Mouse (Mus musculus): Measurements from ENCODE around the gene Sla2. TPM values are rescaled to one million over a fixed set of nuclear protein-coding genes. Genes with fewer than 3 reads are reported as not detected.
A peak's percentile ranks its signal among the peaks of the same experiment; 100 is the strongest.
"Not testable (repeated sequence)": the region's sequence is repeated elsewhere in the genome, so short reads cannot be mapped to it uniquely, and the experiment has no call there.

The Sla2 gene
- total RNA-seq, 2 experiments from 2014 or later: not detected

DNA sequence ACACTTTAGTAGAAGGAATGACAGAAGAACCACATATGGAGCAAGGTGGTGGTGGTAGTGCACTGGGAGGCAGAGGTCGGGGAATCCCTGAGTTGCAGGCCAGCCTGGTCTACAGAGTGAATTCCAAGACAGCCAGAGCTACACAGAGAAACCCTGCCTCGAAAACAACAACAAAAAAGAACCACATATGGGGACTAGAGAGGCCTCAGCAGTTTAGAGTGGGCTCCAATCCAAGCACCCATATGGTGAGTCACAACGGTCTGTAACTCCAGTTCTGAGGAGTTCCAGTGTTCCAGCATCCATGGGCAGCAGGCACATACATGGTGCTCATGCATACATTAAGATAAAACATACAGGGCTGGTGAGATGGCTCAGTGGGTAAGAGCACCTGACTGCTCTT lies 22.5 kb downstream of the Sla2 start:
- peak; percentile 23 to 40 for DNase-seq

DNA sequence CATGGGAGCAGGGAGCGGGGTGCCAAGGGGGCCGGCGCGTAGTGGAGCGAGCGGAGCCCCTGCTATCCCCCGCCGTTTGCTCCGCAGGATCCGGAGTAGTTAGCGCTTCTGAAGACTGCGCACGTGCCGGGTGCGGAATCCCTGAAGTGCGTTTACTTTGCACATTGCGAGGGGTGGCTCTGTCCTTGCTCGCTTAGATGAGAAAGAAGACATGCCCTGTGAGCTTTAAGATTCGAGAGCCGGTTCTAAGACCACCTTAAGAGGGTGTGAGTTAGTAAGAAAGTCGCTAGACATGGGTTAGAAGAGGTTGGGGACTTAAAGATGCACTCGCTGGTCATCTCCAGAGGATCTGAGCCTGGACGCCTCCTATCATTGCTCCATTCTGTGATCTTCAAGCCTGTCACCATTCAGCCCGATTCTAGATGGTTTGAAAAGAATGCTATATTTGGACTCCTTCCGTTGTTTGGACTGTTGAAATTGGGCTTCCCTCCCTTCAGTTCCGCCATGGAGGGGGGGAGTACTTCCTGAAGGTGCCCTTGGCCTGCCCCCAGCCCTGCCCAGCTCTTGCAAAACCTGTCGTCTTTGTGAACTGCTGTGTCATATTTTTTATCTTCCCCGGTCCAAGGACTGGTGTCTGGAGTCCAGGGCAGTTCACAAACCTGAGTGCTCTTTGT lies 23.4 kb downstream of the Sla2 start:
- peak; percentile 81 to 87 for DNase-seq

DNA sequence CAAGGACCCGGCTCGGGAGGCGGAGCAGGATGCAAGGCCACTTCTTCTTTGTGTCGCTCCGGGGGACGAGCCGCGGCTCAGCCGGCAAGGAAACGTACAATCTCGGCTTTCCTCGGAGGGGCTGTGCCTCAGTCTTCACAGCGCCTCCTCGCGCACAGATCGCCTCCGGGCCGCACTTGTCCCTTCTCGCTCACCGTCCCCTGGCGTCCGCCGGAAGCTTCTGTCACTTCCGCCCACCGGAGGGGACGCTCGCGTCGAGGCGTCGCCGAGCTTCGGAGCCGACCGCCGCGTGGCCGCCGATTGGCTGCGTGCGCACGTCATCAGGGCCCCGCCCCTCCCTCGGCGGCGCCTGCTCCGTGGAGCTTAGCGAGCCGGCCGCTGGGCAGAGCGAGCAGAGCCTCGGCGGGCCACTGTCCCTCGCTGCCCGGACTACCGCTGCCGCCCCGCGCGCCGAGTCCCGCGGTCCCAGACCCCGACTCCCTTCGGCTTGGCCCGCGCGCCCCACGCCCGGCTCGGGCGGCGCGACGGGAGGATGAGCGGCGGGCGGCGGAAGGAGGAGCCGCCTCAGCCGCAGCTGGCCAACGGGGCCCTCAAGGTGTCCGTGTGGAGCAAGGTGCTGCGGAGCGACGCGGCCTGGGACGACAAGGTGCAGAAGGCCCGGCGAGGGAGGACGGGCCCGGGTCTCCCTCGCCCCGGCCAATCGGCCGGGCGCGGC lies 24.1 kb downstream of the Sla2 start, which contains the start of gene Rab5if:
Rab5if (plus strand) TSS at position 357 of the 715 bp plus-strand sequence.
- peak; percentile 99 for DNase-seq

DNA sequence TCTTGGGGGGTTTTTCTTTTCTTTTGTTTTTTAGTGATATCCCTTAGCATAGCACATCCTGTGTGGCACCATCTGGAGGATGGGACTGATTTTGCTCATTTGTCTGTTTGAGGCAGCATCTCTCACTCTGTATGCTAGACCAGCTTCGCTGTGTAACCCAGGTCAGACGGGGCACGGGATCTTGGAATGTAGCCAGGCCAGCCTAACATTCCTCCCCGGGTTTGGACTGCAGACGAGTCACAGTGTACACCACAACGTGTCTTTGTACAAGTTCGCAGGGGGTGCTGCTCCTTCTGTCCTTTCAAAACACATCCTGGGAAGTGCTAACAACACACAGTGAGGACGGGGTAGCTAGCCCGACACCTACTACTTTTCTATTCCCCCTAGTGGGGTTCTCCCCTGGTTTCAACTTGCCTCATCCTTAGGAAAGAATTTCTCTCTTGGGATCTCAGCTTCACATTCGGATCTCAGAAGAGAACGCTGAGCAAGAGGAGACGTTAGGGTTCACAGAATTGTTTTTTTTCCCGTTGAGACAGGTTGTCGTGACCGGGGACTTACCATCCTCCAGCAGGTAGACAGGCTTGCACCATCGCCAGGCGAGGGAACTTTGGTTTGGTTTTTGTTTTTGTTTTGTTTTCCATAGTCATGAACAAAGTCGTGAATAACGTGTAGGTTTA lies 24.8 kb downstream of the Sla2 start:
- DNase-seq: peak; percentile 61 to 67

DNA sequence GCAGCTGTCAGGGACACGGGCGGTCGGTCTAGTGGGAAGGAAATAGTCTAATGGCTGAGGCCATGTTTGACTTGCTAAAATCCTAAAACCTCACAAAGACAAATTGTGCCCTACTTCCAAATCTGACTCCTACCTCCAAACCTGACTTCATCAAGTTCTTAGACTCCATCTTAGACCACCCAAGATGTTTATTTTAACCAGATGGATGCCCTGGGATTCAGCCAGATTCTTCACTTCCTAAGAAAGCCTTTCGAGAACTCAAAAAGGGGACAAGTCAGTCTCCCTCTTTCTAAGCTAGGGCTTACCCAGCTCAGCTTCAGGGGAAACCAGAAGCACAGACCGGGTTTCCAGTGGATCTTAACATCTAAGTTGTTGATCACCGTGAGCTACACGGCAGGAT lies 28.3 kb downstream of the Sla2 start:
- DNase-seq: no peak

DNA sequence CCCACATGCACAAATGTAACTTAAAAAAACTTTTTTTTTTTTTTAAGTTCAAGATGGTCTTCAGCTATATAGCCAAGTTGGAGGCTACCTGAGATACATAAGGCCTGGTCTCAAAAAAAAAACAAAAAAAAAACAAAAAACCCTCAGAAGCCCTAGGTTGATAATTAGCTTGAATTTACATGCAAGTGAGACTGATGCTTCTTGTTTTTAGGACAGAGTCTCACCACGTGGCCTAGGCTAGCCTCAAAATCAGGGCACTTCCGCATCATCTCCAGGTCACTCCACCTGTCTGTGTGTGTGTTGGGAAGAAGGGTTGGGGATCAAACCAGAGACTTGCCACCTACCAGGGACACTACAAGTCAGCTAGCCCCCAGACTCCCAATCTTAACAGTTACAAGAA lies 29.2 kb downstream of the Sla2 start, which contains the start of gene 4930518I15Rik:
4930518I15Rik (minus strand) TSS at position 112 of the 400 bp plus-strand sequence.
- no peak for DNase-seq

DNA sequence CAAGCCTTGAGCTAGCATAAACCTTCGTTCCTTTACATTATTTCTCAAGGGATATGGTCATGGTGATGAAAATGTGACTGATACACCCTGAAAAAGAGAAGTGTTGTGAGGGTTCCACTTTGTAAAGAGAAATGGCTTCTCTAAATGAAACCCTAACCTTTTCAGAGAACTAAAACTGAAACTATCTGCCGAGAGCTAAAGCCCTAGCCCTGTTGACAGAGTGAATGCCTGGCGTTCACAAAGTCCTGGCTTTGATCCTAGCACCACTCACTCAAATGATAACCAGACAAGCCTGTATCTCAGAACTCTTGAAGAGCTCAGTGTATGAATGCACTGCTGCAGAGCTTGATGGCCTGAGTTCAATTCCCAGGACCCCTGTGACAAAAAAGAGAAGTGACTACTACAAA lies 29.6 kb downstream of the Sla2 start:
- no peak for DNase-seq

DNA sequence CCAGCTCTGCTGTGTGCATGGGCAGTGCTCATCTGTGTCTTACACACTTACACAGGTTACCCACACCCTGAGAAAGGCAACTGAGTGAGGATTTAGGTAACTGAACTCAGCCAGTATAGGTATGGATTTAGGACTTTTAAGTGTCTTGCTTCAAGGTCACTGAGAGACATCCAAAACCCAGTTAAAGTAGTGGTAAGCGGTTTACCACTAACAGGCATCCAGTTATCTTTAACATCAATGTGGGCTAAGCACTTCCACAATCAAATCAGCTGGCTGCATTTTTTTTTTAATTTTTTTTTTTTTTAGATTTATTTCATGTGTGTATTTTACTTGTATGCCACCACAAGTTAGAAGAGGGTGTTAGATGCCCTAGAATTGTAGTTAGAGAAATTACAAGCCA lies 30.7 kb downstream of the Sla2 start:
- no peak for DNase-seq

DNA sequence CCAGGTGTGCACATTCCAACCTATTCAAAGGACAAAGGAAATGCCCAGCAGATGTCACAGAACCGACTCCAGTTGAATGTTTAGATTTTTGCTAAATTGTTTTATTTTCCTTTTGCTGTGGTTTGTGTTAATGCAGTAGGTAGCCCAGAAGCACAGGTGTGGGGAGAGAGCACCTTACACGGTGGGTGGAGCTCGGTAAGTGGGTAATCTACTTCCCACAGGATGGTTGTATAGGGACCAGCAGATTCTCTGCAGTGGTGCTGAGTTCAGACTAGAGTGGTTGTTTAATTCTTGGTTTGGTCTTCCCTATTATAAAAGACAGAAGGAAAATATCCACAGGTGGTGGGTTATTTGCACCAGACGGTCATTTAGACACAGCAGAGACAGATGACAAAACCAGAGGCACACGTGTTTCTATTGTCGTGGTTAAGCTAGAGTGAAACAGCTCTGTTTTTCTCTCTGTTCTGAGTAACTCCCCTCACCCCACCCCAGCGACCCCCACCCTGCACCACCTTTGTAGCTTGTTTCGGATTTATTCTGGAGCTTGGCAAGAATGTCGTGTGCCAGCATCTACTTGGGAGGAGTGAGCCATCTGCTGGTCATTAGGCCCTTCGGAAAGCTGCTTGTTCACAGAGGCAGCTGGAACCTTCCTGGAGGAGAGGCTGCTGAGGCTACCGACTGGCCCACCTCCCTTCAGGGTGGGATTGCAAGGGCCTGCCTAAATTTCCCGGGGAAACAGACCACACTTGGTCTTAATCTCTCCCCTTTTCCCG lies 32.8 kb downstream of the Sla2 start:
- peak; percentile 48 to 53 for DNase-seq

DNA sequence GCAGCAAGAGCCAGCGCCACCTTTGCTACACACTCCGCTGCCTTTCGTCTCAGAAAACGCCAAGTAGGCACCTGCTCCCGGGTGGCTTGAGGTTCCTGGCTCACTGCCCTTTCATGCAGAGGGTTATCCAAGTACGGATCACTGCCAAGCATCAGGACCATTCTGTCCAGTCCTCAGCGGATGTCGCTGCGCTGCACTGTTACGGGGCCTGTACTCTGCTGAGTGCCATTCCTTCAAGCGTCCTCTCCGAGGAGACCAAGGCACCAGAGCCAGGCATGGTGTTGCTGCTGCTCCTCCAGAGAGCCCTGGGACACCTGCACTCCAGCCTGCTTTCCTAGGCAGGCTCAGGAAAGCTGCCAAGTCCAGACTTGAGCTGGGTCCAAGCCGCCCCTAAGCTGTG lies 33.4 kb downstream of the Sla2 start:
- DNase-seq: not testable (repeated sequence)

DNA sequence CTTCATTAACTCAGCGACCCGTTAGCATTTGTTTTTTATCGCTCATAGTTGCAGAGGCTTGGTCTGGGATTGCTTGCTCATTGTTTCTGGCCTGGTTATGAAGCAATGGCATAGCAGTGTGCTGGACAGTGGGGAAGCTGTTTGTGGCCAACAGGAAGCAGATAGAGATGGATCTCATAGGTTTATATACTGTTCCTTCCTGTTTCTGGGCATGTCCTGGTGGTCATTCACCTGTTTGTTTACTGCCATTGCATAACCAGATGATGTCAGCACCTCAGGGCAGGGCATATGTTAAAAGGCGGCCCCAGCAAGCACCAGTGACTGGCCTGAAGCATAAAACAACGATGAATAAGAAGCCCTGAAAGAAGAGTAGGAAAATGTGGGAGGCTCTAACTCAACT lies 36.5 kb downstream of the Sla2 start:
- no peak for DNase-seq

DNA sequence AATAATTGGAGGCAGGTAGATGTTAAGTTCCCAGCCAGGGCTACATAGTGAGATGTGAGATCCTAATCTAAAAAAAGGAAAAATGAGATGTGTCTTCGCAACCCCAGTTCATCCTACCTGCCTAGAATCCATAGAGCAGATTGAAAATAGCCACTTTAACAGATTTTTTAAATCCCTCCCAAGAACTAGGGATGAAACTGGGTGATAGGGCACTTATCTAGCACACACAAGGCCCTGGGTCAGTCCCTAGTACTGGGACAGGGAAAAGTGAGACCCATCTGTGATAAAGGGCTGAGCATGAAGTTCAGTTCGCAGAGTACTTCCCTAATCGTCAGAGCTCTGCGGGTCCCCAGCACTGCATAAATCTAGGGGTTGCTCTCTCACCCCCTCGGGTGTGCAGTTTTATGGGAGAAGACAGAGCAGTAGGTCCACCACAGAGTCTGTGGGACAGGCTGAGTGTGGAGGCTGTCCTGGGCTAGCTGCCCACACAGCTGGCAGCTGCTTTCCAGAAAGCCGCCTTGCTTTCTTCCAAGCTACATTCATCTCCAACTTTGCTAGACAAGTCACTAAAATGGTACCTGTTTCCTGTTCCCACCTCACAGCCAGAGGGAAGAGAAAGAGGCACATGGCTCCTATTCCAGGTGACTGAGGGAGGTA lies 38.3 kb downstream of the Sla2 start:
- DNase-seq: no peak

DNA sequence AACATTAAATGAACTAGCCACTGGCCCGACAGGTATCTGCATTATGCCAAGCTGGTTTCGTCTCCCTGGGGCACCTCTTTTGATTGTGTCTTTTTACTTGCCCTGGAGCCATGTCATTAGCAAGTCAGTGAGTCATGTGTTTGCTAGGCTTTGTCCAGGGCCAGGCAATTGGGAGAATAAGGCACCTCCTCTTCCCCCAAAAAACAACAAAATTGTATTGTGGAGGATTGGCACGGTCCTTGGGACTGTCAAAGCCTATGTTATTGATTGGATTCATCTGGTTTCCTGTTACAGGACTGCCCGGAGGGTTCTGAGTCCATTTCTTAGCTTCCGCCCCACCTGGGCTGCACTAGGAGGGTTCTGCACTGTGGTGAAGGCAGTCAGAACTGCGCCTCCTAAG lies 39.3 kb downstream of the Sla2 start:
- no peak for DNase-seq

DNA sequence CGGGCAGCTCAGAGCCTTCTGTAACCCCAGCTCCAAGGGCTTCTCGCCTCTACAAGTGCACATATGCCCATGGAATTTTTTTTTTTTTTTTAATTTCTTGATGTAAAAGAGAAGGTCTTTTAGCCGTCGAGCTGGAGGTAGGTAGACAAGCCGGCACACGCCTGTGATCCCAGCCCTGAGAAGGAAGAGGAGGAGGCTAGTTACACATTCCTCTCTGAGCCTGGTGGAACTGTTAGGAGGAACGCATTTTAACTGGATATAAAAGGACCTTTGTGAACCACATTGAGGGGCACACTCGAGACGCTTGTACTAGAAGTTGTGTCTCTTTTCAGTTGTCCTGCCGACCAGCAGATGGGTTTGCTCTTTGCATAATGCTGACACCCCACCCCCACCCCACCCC lies 42.3 kb downstream of the Sla2 start:
- DNase-seq: no peak

DNA sequence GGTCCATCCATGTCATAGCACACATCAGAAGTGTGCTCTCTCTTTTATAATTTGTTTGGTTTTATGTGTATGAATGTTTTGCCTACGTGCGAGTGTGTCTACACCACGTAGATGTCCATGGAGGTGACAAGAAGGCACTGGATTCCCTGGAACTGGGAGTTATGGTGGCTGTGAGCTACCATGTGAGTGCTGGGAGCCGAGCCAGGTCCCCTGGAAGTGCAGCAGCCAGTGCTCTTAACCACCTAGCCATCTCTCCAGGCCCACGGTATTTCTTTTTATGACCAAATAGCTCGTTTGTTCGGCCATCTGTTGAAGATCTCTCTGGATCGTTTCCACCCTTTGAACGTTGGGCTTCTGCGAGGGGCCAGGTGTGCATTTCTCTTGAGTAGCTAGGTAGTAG lies 43.7 kb downstream of the Sla2 start:
- no peak for DNase-seq

DNA sequence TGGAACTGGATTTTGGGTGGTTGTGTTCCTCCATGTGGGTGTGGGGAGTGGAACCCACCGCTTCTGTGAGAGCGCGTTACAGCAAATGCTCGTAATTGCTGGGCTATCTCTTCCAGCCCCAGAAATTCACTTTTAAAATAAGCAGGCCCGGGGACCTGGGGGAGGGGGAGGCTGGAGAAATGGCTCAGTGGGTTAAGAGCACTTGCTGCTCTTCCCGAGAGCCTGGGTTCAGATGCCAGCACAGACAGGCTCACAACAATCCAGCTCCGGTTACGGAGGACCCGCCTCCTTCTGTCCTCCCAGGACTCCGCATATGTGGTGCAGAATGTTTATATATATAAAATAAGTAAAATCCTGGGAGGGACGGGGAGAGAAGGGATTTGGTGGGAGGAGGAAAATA lies 44.3 kb downstream of the Sla2 start:
- DNase-seq: no peak

DNA sequence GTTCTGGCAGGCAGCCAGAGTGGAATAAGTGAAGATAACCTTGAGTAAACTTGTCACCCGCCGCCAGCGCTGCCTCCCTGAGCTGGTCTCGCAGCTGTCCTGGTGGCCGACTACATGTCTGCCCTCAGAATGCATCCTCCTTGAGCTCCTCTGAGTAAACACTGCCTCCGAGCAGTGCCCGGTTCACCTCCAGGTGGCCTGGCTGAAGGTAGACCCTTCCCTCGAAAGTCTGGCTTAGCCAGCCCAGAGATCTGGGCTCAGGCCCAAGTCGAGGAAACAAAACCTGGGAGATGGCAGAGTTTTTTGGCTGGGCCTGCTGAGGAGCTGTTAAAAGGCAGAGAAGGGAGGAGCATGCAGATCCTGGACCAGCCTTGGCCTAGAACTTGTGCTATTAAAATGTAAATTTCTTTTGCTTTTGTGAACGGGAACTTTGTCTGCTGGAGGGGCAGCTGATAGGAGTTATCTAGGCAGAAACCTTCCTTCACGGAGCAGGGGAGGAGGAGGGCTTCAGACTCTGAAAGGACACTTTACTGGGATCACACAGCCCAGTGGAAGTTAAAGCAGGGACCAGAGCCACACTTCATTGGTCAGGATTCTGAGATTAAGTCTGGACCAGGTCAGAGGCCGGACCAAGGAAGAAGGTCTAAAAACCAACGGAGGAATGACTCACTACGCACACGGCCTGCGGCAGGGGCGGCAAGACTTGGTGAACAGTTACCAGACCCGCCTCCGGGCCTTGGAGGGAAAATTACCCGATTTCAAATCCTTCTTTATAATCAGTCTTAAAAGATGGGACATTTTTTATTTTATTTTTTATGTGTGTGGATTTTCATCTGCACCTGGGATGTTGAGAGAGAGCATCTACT lies 44.9 kb downstream of the Sla2 start:
- peak; percentile 69 to 71 for DNase-seq

DNA sequence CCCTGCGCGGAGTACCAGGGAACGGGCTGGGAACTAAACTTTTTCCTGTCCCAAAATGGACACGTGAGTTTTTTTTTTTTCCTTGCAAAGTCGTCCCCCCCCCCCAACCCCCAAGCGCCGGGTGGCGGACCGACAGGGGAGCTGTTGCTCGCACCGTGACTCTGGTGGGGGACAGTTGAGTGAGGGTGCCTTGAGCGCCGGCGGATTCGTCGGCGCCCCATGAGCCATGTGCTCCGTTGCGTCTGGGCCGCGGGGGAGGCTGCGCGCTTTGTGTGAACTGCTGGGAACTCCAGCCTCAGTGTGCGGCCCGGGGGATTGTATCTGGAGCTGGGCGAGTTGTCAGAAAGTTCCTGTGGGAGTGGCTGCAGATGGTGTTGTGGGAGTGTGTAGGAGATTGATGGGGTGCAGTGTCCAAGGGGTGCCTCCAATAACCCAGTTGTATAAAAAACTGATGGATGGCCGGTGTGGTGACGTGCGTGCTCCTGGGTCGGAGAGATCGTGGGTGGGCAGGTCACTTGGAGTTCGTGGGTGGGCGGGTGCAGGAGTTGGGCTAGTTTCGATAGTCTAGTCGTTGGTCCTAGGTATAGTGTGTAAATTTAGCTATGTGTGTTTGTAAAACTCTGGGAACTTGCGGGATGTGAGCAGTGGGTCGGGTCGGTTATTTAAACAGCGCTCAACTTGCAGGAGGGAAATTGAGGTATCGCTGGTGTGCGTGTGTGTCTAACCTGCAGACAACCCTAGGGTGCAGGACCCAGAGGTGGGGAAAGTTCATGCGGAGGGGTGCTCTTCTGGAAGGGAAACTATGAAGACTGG lies 45.8 kb downstream of the Sla2 start:
- peak; percentile 67 to 73 for DNase-seq

DNA sequence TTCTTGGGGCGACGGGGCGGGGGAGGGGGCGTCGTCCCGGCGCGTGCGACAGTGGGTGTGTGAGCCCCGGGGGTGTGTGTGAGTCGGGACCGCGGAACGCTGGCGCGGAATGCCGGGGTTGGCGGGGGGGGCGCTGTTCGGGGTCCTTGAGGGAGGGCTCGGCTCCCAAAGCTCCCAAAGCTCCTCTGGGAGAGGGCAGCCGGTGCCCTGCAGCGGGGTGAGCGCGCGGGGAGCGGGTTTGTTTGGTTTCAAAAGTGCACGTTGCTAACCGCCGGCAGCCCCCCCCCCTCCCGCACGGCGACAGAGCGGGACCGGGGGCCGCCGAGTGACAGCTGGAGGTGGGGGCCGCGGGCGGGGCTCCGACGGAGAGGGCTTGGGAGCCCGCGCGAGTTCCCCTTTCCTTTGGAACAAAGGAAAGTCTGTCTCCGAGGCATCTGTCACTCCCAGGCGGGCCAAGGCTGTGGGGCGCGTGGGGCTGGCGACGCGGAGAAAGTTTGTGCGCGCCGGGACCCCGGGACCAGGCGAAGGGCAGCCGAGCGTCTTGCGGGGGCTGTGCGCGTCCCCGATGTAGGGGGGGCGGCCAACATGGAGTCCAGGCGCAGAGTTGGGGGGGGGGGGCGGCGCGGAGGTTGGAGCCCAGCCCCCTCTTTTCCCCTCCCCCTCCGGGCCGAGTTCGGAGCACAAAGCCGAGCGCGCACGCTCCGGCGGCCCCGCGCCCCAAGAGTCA lies 46.5 kb downstream of the Sla2 start:
- DNase-seq: peak; percentile 35 to 51
